Mouse (Mus musculus): ENCODE results near the gene Lgr5.

Lgr5 gene

GRCm38 (mm10) chr10:115587301-115587969 lies at the start of gene Lgr5:
TSS of gene Lgr5 (minus strand) at chr10:115587780.
- DNase-seq (ENCODE audit: extremely low spot score, low read depth, low spot score), result no peak

GRCm38 (mm10) chr10:115626678-115627077 lies 39.1 kb upstream of the Lgr5 start:
- DNase-seq (ENCODE audit: extremely low spot score, low read depth, low spot score), result no peak

GRCm38 (mm10) chr10:115624957-115625356 lies 37.4 kb upstream of the Lgr5 start:
- DNase-seq (ENCODE audit: extremely low spot score, low read depth, low spot score), result no peak

GRCm38 (mm10) chr10:115623956-115624671 lies 36.5 kb upstream of the Lgr5 start:
- no peak for DNase-seq (ENCODE audit: extremely low spot score, low read depth, low spot score)

GRCm38 (mm10) chr10:115623481-115623880 lies 35.9 kb upstream of the Lgr5 start:
- DNase-seq (ENCODE audit: extremely low spot score, low read depth, low spot score), result no peak

GRCm38 (mm10) chr10:115618288-115618856 lies 30.8 kb upstream of the Lgr5 start:
- no peak for DNase-seq (ENCODE audit: extremely low spot score, low read depth, low spot score)

- no peak for DNase-seq (ENCODE audit: extremely low spot score, low read depth, low spot score)
Measured at GRCm38 (mm10) chr10:115617456-115618287, 30.1 kb upstream of the Lgr5 start.

GRCm38 (mm10) chr10:115595748-115596147 lies 8.2 kb upstream of the Lgr5 start:
- DNase-seq (ENCODE audit: extremely low spot score, low read depth, low spot score), result no peak

- DNase-seq (ENCODE audit: extremely low spot score, low read depth, low spot score), result no peak
Measured at GRCm38 (mm10) chr10:115593651-115594050, 6.1 kb upstream of the Lgr5 start.

- no peak for DNase-seq (ENCODE audit: extremely low spot score, low read depth, low spot score)
Measured at GRCm38 (mm10) chr10:115593221-115593620, 5.6 kb upstream of the Lgr5 start.

- no peak for DNase-seq (ENCODE audit: extremely low spot score, low read depth, low spot score)
Measured at GRCm38 (mm10) chr10:115587979-115588378, 399 bp upstream of the Lgr5 start.

- DNase-seq (ENCODE audit: extremely low spot score, low read depth, low spot score), result no peak
Measured at GRCm38 (mm10) chr10:115586246-115587231, 1.0 kb downstream of the Lgr5 start.

GRCm38 (mm10) chr10:115585491-115586245 lies 1.9 kb downstream of the Lgr5 start:
- DNase-seq (ENCODE audit: extremely low spot score, low read depth, low spot score), result no peak

GRCm38 (mm10) chr10:115584656-115585055 lies 2.9 kb downstream of the Lgr5 start:
- DNase-seq (ENCODE audit: extremely low spot score, low read depth, low spot score), result no peak

- DNase-seq (ENCODE audit: extremely low spot score, low read depth, low spot score), result no peak
Measured at GRCm38 (mm10) chr10:115583071-115583470, 4.5 kb downstream of the Lgr5 start.

- DNase-seq (ENCODE audit: extremely low spot score, low read depth, low spot score), result no peak
Measured at GRCm38 (mm10) chr10:115581971-115582370, 5.6 kb downstream of the Lgr5 start.

- DNase-seq (ENCODE audit: extremely low spot score, low read depth, low spot score), result no peak
Measured at GRCm38 (mm10) chr10:115579494-115579893, 8.1 kb downstream of the Lgr5 start.

GRCm38 (mm10) chr10:115579076-115579475 lies 8.5 kb downstream of the Lgr5 start:
- no peak for DNase-seq (ENCODE audit: extremely low spot score, low read depth, low spot score)

- DNase-seq (ENCODE audit: extremely low spot score, low read depth, low spot score), result no peak
Measured at GRCm38 (mm10) chr10:115571734-115572440, 15.7 kb downstream of the Lgr5 start.

Measured in hindlimb bud, embryonic 11.5 days (tissue).